Mouse (Mus musculus): Measurements from ENCODE around the gene Tmem8b.

Tmem8b gene

GRCm38 (mm10) chr4:43713652-43714219 lies 45.0 kb downstream of the Tmem8b start:
- DNase-seq (ENCODE audit: low spot score in 2 of 2), result no peak

- no peak for DNase-seq (ENCODE audit: low spot score in 2 of 2)
Measured at GRCm38 (mm10) chr4:43720491-43721228, 51.9 kb downstream of the Tmem8b start.

GRCm38 (mm10) chr4:43722191-43722590 lies 53.4 kb downstream of the Tmem8b start:
- DNase-seq (ENCODE audit: low spot score in 2 of 2), result no peak

GRCm38 (mm10) chr4:43724764-43725163 lies 56.0 kb downstream of the Tmem8b start:
- no peak for DNase-seq (ENCODE audit: low spot score in 2 of 2)

DNA sequence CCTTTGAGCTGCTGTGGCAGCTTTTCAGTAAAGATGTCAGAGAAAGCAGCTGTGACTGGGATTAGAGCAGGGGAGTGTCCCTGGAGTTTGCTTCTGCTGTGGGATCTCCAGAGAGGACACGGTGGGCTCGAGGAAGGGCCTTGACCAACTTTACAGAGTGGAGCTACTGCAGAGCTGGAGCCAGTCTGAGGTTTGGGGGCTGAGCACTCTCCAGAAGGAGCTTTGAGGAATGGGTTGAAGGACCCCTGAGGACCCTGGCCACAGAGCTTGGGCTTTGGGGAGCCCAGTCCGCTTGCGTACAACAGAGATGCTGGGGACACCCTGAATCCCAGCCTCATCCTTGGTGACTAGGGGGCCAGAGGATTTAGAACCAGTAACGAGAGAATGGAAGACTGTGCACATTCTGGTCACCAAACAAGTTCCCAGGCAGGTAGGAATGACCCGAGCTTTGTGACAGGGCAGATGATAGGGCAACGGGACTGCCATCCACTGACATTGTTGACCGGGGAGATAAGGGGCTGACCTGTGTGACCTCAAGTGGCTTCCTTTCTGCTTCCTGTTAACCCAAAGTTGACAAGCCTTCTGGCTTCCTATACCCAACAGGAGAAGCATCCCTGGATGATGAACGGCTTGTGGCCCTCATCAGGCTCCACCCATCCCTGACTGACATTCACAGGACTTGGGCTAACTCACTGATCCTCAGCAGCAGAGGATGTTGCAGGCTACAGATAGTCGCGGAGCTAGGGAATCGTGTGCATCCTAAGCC lies 57.6 kb downstream of the Tmem8b start:
- DNase-seq (ENCODE audit: low spot score in 2 of 2), result no peak

GRCm38 (mm10) chr4:43726995-43727394 lies 58.2 kb downstream of the Tmem8b start, which contains the start of gene Hrct1:
Gene Hrct1 (plus strand): TSS chr4:43727188.
- DNase-seq (ENCODE audit: low spot score in 2 of 2), result no peak

DNA sequence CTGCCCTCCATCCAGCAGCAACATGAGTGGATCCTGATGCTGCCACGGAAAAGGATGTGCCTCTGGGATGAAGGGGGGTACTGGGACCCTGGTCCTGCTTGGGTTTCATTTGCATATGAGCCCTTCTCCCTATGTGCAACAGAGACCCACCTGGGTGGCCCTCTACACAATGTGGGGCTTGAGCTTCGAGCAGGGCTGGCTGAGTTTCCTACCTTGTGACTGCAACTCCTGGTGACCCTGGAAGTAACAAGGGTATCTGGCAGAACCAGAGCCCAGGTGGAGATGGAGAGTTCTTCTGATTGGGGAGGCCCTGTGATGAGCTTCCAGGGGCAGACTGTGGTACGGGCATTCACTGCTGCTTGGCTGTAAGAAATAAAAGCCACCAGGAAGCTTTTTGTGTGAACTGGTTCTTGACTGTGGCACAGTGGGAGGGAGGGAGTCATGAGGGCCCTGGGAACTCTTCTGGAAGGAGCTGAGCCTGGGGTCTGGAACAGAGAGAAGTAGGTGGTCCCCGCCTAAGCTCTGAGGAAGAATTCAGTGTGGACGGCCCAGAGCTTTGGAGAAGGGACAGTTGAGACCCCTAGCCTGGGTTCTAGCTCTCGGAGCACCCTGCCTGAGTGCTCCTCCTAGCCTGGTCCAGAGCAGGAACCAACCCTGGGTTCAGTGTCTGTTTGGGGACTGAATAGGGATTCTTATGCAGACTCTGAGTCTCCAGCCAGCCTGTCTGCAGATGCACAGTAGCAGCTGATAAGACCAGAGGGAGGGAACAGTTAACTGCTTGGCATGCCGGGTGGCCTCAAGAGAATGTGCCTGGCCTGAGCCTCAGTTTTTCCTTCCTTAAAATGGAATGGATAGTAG lies 59.2 kb downstream of the Tmem8b start:
- no peak for DNase-seq (ENCODE audit: low spot score in 2 of 2)

GRCm38 (mm10) chr4:43728576-43728954 lies 59.8 kb downstream of the Tmem8b start:
- DNase-seq (ENCODE audit: low spot score in 2 of 2), result no peak

- no peak for DNase-seq (ENCODE audit: low spot score in 2 of 2)
Measured at GRCm38 (mm10) chr4:43729126-43729525, 60.4 kb downstream of the Tmem8b start.

- DNase-seq (ENCODE audit: low spot score in 2 of 2), result no peak
Measured at GRCm38 (mm10) chr4:43729794-43730550, 61.2 kb downstream of the Tmem8b start, which contains the start of gene Spaar. Gene Spaar (plus strand): TSS chr4:43730034.

DNA sequence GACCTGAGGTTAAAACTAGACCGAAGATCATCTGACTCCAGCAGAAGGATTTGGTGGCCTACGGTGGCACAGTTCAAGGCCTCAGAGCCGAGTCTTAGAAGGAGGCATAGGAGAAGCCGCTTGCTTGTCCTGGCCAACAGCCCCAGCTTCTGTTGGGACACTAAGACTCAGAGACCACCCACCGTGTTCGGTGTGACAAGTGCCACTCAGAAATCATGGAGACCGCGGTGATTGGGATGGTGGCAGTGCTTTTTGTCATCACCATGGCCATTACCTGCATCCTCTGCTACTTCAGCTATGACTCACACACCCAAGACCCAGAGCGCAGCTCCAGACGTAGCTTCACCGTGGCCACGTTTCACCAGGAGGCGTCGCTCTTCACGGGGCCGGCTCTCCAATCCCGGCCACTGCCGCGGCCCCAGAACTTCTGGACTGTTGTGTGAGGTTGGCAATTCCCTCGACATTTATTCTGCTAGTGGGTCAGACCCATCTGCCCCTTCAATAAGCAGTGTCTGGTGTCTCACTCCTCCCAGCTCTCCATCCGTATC lies 62.1 kb downstream of the Tmem8b start:
- DNase-seq (ENCODE audit: low spot score in 2 of 2), result no peak

DNA sequence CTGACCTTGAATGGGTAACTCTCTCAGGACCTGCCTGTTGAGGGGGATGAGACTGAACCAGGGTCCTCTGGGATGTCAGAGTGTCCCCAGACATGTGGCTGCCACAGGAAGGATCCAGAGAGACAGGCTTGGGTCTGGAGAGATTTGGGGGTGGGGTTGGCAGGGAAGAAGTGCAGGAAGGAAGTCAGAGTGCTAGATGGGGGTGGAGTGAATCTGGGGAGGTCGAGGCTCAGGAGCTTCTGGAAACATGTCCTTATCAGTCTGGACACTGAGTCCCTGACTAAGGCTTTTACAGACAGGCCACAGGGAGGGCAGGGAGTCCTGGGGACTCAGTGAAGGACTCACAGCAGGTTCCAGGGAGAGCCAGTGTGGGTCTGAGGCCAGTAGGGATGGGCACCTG lies 63.4 kb downstream of the Tmem8b start:
- DNase-seq (ENCODE audit: low spot score in 2 of 2), result no peak

DNA sequence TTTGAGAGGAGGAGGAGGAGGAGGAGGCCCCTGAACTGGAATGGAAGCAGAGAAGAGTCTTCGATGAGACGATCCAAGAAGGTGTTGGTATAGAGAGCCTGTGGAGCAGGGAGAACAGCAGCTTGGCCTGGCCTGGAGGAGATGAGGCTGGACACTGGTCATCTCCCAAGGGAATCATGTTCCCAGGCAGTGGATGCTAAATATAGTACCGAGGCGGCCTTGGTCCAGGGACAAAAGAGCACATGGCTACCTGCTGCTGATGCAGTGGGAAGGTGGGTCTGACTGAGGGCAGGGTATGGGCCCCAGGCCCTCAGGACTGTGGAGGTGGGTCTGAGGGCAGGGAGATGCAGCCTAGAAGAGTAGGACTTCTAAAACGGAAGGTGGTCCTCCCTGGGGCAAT lies 64.4 kb downstream of the Tmem8b start:
- no peak for DNase-seq (ENCODE audit: low spot score in 2 of 2)

- DNase-seq (ENCODE audit: low spot score in 2 of 2), result no peak
Measured at GRCm38 (mm10) chr4:43737144-43737543, 68.4 kb downstream of the Tmem8b start.

DNA sequence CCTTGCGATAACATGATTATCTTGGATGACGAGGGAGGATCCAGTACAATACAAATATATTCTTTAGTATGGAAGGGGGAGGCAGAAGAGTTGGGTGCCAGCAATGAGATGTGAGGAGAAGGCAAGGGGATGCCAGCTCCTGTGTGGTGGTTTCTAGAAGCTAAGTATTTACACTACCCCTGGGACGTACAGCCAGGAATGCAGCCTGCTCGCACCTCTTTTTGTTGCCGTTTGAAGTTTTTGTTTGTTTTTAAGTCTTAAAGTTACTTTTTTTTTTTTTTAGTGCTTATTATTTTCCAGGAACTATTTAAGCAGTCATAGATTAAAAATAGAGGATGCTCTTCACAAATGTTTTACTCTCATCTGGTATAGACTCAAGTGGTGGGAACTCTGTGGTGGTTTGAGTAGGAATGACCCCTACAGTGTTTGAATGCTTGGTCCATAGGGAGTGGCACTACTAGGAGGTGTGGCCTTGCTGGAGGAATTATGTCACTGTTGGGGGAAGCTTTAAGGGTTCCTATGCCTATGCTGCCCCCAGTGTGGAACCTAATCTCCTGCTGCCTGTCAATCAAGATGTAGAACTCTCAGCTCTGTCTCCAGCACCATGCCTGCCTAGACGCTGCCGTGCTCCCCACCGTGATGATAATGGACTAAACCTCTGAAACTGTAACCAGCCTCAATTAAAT lies 70.4 kb downstream of the Tmem8b start:
- no peak for DNase-seq (ENCODE audit: low spot score in 2 of 2)

DNA sequence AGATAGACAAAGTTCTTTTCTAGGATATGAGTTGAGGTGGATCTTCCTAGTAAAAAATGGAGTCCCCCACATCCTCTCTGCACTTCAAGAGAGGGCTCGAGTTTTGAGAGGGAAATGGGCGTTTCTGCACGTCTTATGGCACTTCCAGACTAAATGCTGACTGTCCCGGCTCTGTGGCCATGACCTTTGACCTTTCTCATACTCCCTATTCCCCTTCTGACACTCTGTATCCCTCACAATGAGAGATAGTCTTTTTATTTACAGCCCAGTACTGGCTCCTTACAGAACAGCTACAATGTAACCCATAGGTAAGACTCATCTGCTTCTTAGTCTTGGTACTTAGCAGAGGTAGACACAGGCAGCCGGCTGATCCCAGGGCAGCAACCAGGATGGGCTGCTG lies 72.8 kb downstream of the Tmem8b start:
- DNase-seq (ENCODE audit: low spot score in 2 of 2), result no peak
